Mouse (Mus musculus) forebrain, embryonic 16.5 days (tissue): ENCODE measurements at regions not wholly inside any gene's neighbourhood (a gene's known extent, or its start where the extent isn't known, plus 50 kb on each side); places are given as distances from the start of the nearest gene placed in this dataset.

Experiments used
- ATAC-seq: fragments of 200-750 bp; cut with Nextera tagmentation; 2 replicates; pipeline ENCODE4 v1.8.0; 2017; ENCODE audit warnings: mild to moderate bottlenecking, moderate library complexity
- H3K27ac ChIP-seq: fragments of 300-500 bp; sonication (generic); 2 replicates; pipeline ENCODE4 v1.5.1; 2014; ENCODE audit warnings: low read length, control low read depth
- H3K27me3 ChIP-seq: fragments of 300-500 bp; sonication (generic); replicated peaks from 2 replicates; pipeline ENCODE4 v1.6.1; 2014; ENCODE audit warnings: low read length; ENCODE audit not compliant: control insufficient read depth, insufficient read depth
- H3K36me3 ChIP-seq: fragments of 300-500 bp; sonication (generic); 2 replicates; pipeline ENCODE4 v1.6.1; 2014; ENCODE audit not compliant: control insufficient read depth, insufficient read depth
- H3K4me1 ChIP-seq: fragments of 300-500 bp; sonication (generic); replicated peaks from 2 replicates; pipeline ENCODE4 v1.6.1; 2014; ENCODE audit warnings: low read length; ENCODE audit not compliant: control insufficient read depth, insufficient read depth
- H3K4me2 ChIP-seq: fragments of 300-500 bp; sonication (generic); 2 replicates; pipeline ENCODE4 v1.6.1; 2014; ENCODE audit warnings: mild to moderate bottlenecking, low read length, control low read depth
- H3K4me3 ChIP-seq: fragments of 300-500 bp; sonication (generic); replicated peaks from 2 replicates; pipeline ENCODE4 v1.5.1; 2014; ENCODE audit warnings: mild to moderate bottlenecking, low read length, control low read depth
- H3K9ac ChIP-seq: fragments of 300-500 bp; sonication (generic); replicated peaks from 2 replicates; pipeline ENCODE4 v1.6.1; 2014; ENCODE audit warnings: low read depth, low read length, control low read depth
- H3K9me3 ChIP-seq: fragments of 300-500 bp; sonication (generic); 2 replicates; pipeline ENCODE4 v1.6.1; 2016; ENCODE audit warnings: low read length; ENCODE audit not compliant: control insufficient read depth
- WGBS: fragments of 180-500 bp; shearing (Covaris S2); extraction: QIAGEN DNeasy Blood & Tissue Kit; methylation state at CpG from one replicate; pipeline ENCODE4 v1.1.7; 2014; 5-methylcytosine and 5-hydroxymethylcytosine counted together

GRCm38 (mm10) chr13:41907027-41907426, 59.5 kb upstream of the Adtrp start:
- WGBS, result 88% methylated on average over 2 of the region's 2 CpGs
- no peak for ATAC-seq

DNA sequence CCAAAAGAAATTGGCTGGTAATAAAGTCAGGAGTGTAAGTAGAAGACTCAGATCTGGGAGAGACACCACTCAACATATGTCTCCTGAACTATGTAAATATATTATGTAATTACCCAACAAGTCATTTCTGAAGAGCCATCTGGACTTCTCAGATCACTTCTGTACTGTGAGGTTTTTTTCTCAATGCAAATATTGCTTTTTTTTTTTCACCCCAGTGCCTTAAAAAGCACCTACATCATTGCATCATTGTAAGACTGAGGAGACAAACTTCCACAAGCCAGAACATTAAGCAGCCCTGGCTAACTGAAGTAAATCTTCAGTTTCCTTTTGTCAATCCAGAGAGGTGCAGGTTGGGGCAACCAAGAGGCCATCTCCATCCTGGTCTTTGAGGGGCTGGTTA, 55.8 kb upstream of the Adtrp start:
- Histone ChIP-seq H3K36me3 (no peaks in the 10 kb centered on the region), H3K9ac (no peak overlapping the region), H3K27me3 (no peaks in the 10 kb centered on the region), H3K9me3 (no peaks in the 10 kb centered on the region), H3K4me2 (no peak overlapping the region), H3K4me3 (no peak overlapping the region), H3K4me1 (no peaks in the 10 kb centered on the region), H3K27ac (no peak overlapping the region)
- ATAC-seq, result no peak

More at GRCm38 (mm10) chr13:41907027-41907426, 59.5 kb upstream of the Adtrp start:
- Histone ChIP-seq H3K4me2 (no peak overlapping the region), H3K9me3 (no peaks in the 10 kb centered on the region), H3K4me3 (no peak overlapping the region), H3K27ac (no peak overlapping the region), H3K9ac (no peak overlapping the region), H3K36me3 (no peaks in the 10 kb centered on the region), H3K4me1 (no peaks in the 10 kb centered on the region), H3K27me3 (no peaks in the 10 kb centered on the region)

GRCm38 (mm10) chr13:41899837-41900463, 52.5 kb upstream of the Adtrp start:
- WGBS, result 95% methylated on average over 13 of the region's 13 CpGs
- H3K27me3 ChIP-seq, result no peaks in the 10 kb centered on the region
- no peak overlapping the region for H3K4me3 ChIP-seq
- ATAC-seq, result no peak
- no peak overlapping the region for H3K9ac ChIP-seq
- no peak overlapping the region for H3K27ac ChIP-seq
- H3K9me3 ChIP-seq, result no peaks in the 10 kb centered on the region
- no peaks in the 10 kb centered on the region for H3K36me3 ChIP-seq
- H3K4me2 ChIP-seq, result no peak overlapping the region
- H3K4me1 ChIP-seq, result no peaks in the 10 kb centered on the region

DNA sequence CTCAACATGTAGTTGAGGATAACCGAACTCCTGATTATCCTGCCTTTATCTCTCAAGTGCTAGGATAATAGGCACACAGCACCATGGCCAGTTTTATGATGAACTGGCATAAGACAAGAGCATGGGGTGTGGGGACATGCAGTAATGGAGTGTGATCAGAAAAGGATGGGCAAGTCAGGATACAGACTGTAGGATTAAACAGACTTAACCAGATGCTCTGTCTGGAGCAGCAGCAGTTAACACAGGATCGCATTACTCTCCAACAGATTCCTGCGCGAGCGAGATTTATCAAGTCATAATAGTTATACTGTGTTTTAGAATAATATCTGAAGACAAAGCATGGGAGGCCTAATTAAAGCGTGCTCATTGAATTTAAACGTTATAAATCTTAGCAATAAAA, 51.8 kb upstream of the Adtrp start:
- Histone ChIP-seq H3K27ac (no peak overlapping the region), H3K27me3 (no peaks in the 10 kb centered on the region), H3K4me2 (no peak overlapping the region), H3K4me1 (no peaks in the 10 kb centered on the region), H3K36me3 (no peaks in the 10 kb centered on the region), H3K9me3 (no peaks in the 10 kb centered on the region), H3K9ac (no peak overlapping the region), H3K4me3 (no peak overlapping the region)
- 79% methylated on average over 7 of the region's 7 CpGs for whole genome bisulfite sequencing
- no peak for ATAC-seq

DNA sequence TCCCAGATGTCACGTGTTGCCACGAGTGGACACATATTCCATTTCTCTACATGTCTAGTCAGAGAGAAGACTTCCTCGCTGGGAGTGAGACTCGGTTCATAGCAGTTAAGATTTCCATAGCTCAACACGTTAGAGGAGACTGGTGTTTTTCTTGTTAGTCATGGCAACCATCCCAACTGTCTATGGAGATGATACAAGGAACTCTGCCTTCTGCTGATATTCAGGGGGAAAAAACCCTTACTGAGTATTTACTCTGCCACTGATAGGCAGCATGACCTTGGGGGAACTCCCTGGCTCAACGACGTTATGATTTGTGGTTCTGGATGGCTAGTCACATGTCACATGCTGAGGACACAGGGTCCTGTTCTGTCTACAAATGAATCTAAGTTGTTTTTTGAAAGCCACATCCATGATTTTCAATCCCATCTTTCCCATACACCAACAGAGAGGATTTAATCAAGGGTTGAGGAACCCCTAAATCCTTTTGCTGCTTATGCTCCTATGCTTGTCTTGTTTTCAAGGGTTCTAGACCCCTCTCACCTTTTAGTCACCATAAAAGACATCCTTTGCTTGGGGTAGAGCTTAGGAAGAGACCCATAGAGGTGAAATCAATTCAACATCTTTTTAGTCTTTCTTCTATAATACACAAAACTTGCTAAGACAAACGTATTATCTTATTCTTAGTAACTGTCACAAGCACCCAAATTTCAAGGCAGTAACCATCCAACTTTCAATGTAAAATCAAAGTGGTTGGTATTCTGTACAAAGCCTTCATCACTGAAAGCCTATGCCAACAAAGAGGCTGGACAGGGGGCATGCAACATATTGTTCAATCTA, 50.2 kb upstream of the Adtrp start:
- Histone ChIP-seq H3K9ac (no peak overlapping the region), H3K4me2 (no peak overlapping the region), H3K4me3 (no peak overlapping the region), H3K27ac (no peak overlapping the region), H3K36me3 (no peaks in the 10 kb centered on the region), H3K4me1 (no peaks in the 10 kb centered on the region), H3K27me3 (no peaks in the 10 kb centered on the region), H3K9me3 (no peaks in the 10 kb centered on the region)
- 93% methylated on average over 8 of the region's 8 CpGs for WGBS
- ATAC-seq, result no peak
